Mouse (Mus musculus) embryonic facial prominence, embryonic 12.5 days (tissue): ENCODE measurements around the gene Nt5c2. TPM values are rescaled to one million over a fixed set of nuclear protein-coding genes. Genes with fewer than 3 reads are reported as not detected.
A peak's percentile ranks its signal among the peaks of the same experiment; 100 is the strongest.

Experiments used
- ATAC-seq: fragments of 200-750 bp; cut with Nextera tagmentation; 2 replicates; pipeline ENCODE4 v1.8.0; 2017; ENCODE audit not compliant: insufficient number of reproducible peaks, insufficient read depth, low FRiP score, low TSS enrichment
- H3K27ac ChIP-seq: fragments of 300-500 bp; sonication (generic); 2 replicates; pipeline ENCODE4 v1.5.1; 2016; ENCODE audit warnings: mild to moderate bottlenecking
- H3K27me3 ChIP-seq: fragments of 300-500 bp; sonication (generic); 2 replicates; pipeline ENCODE4 v1.6.1; 2016; ENCODE audit warnings: mild to moderate bottlenecking, moderate library complexity
- H3K36me3 ChIP-seq: fragments of 300-500 bp; sonication (generic); 2 replicates; pipeline ENCODE4 v1.6.1; 2016; ENCODE audit warnings: mild to moderate bottlenecking
- H3K4me1 ChIP-seq: fragments of 300-500 bp; sonication (generic); 2 replicates; pipeline ENCODE4 v1.6.1; 2016
- H3K4me2 ChIP-seq: fragments of 300-500 bp; sonication (generic); replicated peaks from 2 replicates; pipeline ENCODE4 v1.6.1; 2016; ENCODE audit warnings: mild to moderate bottlenecking, moderate library complexity
- H3K4me3 ChIP-seq: fragments of 300-500 bp; sonication (generic); 2 replicates; pipeline ENCODE4 v1.5.1; 2016; ENCODE audit warnings: mild to moderate bottlenecking
- H3K9ac ChIP-seq: fragments of 300-500 bp; sonication (generic); 2 replicates; pipeline ENCODE4 v1.6.1; 2016; ENCODE audit warnings: mild to moderate bottlenecking, moderate library complexity
- H3K9me3 ChIP-seq: fragments of 300-500 bp; sonication (generic); 2 replicates; pipeline ENCODE4 v1.6.1; 2016; ENCODE audit warnings: mild to moderate bottlenecking, moderate library complexity
- WGBS: fragments of 180-500 bp; shearing (Covaris S2); methylation state at CpG from one replicate; pipeline ENCODE4 v1.1.7; 2016; 5-methylcytosine and 5-hydroxymethylcytosine counted together
- polyA plus RNA-seq: library from polyadenylated mRNA; unstranded; fragments of >200 nt; fragmentation: Nextera tagmentation; extraction: Ambion mirVana; gene quantifications from 2 replicates; pipeline ENCODE4 v1.2.1, GENCODE M21; 2016

Gene Nt5c2
- polyA plus RNA-seq, 1 experiment from 2014 or later, result 75.2 TPM

DNA sequence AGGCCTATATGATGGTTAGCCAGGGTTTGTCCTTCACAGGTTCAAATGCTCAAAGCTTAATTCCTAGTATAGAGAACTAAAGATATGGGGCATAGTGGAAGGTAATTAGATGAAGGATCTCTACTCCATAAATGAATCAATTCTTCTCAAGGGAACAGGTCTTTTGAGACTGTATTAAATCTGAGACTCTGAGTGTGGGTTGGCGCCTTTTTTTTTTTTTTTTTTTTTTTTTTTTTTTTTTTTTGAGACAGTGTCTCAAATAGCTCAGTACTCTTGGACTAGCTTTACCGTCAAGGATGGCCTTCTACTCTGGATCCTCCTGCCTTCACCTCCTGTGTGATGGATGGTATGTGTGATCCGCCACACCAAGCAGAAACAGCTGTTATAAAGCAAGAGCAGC lies 21.6 kb upstream of the Nt5c2 start:
- Histone ChIP-seq H3K4me2 (no peak overlapping the region), H3K27me3 (no peaks in the 10 kb centered on the region), H3K4me3 (no peak overlapping the region), H3K36me3 (peaks cover 71% of the 10 kb centered on the region), H3K9ac (no peak overlapping the region), H3K4me1 (no peaks in the 10 kb centered on the region), H3K27ac (no peak overlapping the region), H3K9me3 (no peaks in the 10 kb centered on the region)
- ATAC-seq, result no peak
- 92% methylated on average over 3 of the region's 3 CpGs for WGBS

- Histone ChIP-seq H3K9me3 (no peaks in the 10 kb centered on the region), H3K4me3 (no peak overlapping the region), H3K9ac (no peak overlapping the region), H3K27me3 (no peaks in the 10 kb centered on the region), H3K36me3 (peaks cover 57% of the 10 kb centered on the region), H3K4me2 (no peak overlapping the region), H3K4me1 (no peaks in the 10 kb centered on the region), H3K27ac (no peak overlapping the region)
- WGBS, result 88% methylated on average over 4 of the region's 4 CpGs
- no peak for ATAC-seq
Observed at GRCm38 (mm10) chr19:47034916-47035315, 20.0 kb upstream of the Nt5c2 start.

- Histone ChIP-seq H3K4me1 (no peaks in the 10 kb centered on the region), H3K27me3 (no peaks in the 10 kb centered on the region), H3K27ac (no peak overlapping the region), H3K36me3 (peaks cover 32% of the 10 kb centered on the region), H3K4me3 (no peak overlapping the region), H3K9ac (no peak overlapping the region), H3K9me3 (no peaks in the 10 kb centered on the region), H3K4me2 (no peak overlapping the region)
- whole genome bisulfite sequencing, result 90% methylated on average over 6 of the region's 6 CpGs
- no peak for ATAC-seq
Observed at GRCm38 (mm10) chr19:47031770-47032169, 16.8 kb upstream of the Nt5c2 start.

DNA sequence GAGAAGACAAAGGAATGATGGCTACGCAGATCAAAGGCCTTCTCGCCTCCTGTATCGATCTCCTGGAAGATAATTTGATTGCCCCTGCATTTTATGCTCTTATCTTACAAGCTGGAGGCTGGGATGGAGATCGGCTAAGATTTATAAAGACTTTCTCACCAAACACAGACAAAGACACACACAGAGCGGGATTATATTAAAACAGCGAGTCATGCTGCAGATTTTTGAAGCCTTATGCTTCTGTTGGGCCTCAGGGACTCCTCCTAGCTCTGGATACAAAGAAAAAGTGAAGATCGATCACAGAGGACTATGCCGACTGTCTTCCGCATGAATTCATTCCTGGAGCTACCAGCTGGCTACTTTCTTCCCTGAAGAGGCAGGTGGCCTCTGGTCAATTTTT lies 14.8 kb upstream of the Nt5c2 start:
- Histone ChIP-seq H3K4me2 (no peak overlapping the region), H3K4me1 (no peaks in the 10 kb centered on the region), H3K9me3 (no peaks in the 10 kb centered on the region), H3K27ac (no peak overlapping the region), H3K4me3 (no peak overlapping the region), H3K9ac (no peak overlapping the region), H3K27me3 (no peaks in the 10 kb centered on the region), H3K36me3 (peaks cover 20% of the 10 kb centered on the region)
- ATAC-seq, result no peak
- WGBS, result 79% methylated on average over 9 of the region's 9 CpGs

GRCm38 (mm10) chr19:47026513-47026912 lies 11.6 kb upstream of the Nt5c2 start:
- WGBS, result 86% methylated on average over 4 of the region's 4 CpGs
- Histone ChIP-seq H3K9me3 (no peaks in the 10 kb centered on the region), H3K27me3 (no peaks in the 10 kb centered on the region), H3K9ac (no peak overlapping the region), H3K4me1 (no peaks in the 10 kb centered on the region), H3K27ac (no peak overlapping the region), H3K4me3 (no peak overlapping the region), H3K36me3 (no peaks in the 10 kb centered on the region), H3K4me2 (no peak overlapping the region)
- no peak for ATAC-seq

DNA sequence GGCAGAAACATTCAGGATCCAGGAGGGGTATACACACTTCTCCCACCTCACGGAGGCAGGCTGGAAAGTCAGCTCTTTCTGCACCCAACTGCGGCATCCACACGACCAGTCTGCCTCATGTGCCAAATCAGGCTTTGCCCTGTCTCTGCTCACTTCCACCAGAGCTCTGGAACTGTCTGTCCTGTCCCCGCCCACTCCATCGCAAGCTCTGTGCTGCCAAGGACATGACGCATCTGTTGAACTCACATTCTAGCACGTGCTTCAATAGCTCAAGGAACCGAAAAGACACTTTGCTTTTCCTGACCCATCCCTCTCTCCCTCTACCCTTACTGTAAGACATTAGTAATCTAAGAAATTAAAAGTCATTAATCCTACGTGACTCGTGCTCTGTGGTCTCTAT lies 10.0 kb upstream of the Nt5c2 start:
- Histone ChIP-seq H3K9ac (no peak overlapping the region), H3K27me3 (no peaks in the 10 kb centered on the region), H3K4me1 (no peaks in the 10 kb centered on the region), H3K27ac (no peak overlapping the region), H3K36me3 (no peaks in the 10 kb centered on the region), H3K9me3 (no peaks in the 10 kb centered on the region), H3K4me2 (no peak overlapping the region), H3K4me3 (no peak overlapping the region)
- no peak for ATAC-seq
- WGBS, result 81% methylated on average over 10 of the region's 10 CpGs

GRCm38 (mm10) chr19:47023546-47023945 lies 8.6 kb upstream of the Nt5c2 start:
- WGBS, result 86% methylated on average over 13 of the region's 13 CpGs
- Histone ChIP-seq H3K27ac (no peak overlapping the region), H3K27me3 (0 out of 2 replicates have a peak, but pooled peaks cover 4% of the 10 kb centered on the region), H3K36me3 (no peaks in the 10 kb centered on the region), H3K4me3 (no peak overlapping the region), H3K9me3 (no peaks in the 10 kb centered on the region), H3K4me2 (no peak overlapping the region), H3K9ac (no peak overlapping the region), H3K4me1 (0 out of 2 replicates have a peak, but pooled peaks cover 3% of the 10 kb centered on the region)
- no peak for ATAC-seq

GRCm38 (mm10) chr19:47022709-47023108 lies 7.8 kb upstream of the Nt5c2 start:
- H3K4me3 ChIP-seq, result no peak overlapping the region
- H3K4me2 ChIP-seq, result no peak overlapping the region
- H3K27me3 ChIP-seq, result peaks cover 12% of the 10 kb centered on the region
- no peak overlapping the region for H3K27ac ChIP-seq
- H3K36me3 ChIP-seq, result no peaks in the 10 kb centered on the region
- no peak for ATAC-seq
- 81% methylated on average over 4 of the region's 4 CpGs for WGBS
- no peak overlapping the region for H3K9ac ChIP-seq
- H3K9me3 ChIP-seq, result no peaks in the 10 kb centered on the region
- H3K4me1 ChIP-seq, result 0 out of 2 replicates have a peak, but pooled peaks cover 3% of the 10 kb centered on the region

GRCm38 (mm10) chr19:47019326-47019725 lies 4.4 kb upstream of the Nt5c2 start:
- peaks cover 39% of the 10 kb centered on the region for H3K27me3 ChIP-seq
- H3K9me3 ChIP-seq, result no peaks in the 10 kb centered on the region
- WGBS, result 20% methylated on average over 6 of the region's 6 CpGs
- H3K4me2 ChIP-seq, result 0 out of 2 replicates have a peak overlapping the region, but pooled peaks have one; percentile 19
- H3K4me3 ChIP-seq, result no peak overlapping the region
- 0 out of 2 replicates have a peak overlapping the region, but pooled peaks have one; percentile 11 for H3K27ac ChIP-seq
- 0 out of 2 replicates have a peak, but pooled peaks have one; percentile 23 for ATAC-seq
- H3K36me3 ChIP-seq, result no peaks in the 10 kb centered on the region
- H3K9ac ChIP-seq, result no peak overlapping the region
- peaks cover 14% of the 10 kb centered on the region for H3K4me1 ChIP-seq

DNA sequence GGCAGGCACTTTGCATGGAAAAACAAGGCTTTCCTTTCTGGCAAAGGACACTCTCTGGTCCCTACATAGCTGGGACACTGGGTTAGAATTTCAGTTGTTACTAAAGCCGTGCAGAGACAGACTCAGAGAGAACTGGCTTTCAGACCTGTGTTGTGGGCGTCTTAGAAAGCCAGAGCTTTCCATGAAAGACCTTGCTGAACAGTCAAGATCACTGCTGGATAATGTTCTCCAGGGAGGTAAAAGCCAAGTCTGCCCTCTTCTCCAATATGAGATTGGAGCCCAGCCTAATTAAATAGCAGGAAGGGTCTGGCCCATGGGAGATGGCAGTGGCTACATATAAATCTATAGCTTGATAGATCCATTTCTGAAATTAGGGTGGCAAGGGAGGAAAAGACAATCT lies 3.4 kb upstream of the Nt5c2 start:
- Histone ChIP-seq H3K27ac (no peak overlapping the region), H3K27me3 (peaks cover 49% of the 10 kb centered on the region), H3K4me3 (no peak overlapping the region)

GRCm38 (mm10) chr19:47017831-47018230 lies 2.9 kb upstream of the Nt5c2 start:
- Histone ChIP-seq H3K36me3 (no peaks in the 10 kb centered on the region), H3K4me1 (peaks cover 19% of the 10 kb centered on the region), H3K4me3 (no peak overlapping the region), H3K27ac (no peak overlapping the region), H3K9ac (no peak overlapping the region), H3K27me3 (peaks cover 54% of the 10 kb centered on the region), H3K9me3 (no peaks in the 10 kb centered on the region), H3K4me2 (0 out of 2 replicates have a peak overlapping the region, but pooled peaks have one; percentile 16)
- WGBS, result 7% methylated on average over 3 of the region's 3 CpGs
- no peak for ATAC-seq

More for the DNA sequence above, 3.4 kb upstream of the Nt5c2 start:
- Histone ChIP-seq H3K9me3 (no peaks in the 10 kb centered on the region), H3K36me3 (no peaks in the 10 kb centered on the region), H3K4me1 (peaks cover 19% of the 10 kb centered on the region), H3K4me2 (0 out of 2 replicates have a peak overlapping the region, but pooled peaks have one; percentile 16), H3K9ac (no peak overlapping the region)
- ATAC-seq, result no peak
- 33% methylated on average over 2 of the region's 2 CpGs for WGBS

DNA sequence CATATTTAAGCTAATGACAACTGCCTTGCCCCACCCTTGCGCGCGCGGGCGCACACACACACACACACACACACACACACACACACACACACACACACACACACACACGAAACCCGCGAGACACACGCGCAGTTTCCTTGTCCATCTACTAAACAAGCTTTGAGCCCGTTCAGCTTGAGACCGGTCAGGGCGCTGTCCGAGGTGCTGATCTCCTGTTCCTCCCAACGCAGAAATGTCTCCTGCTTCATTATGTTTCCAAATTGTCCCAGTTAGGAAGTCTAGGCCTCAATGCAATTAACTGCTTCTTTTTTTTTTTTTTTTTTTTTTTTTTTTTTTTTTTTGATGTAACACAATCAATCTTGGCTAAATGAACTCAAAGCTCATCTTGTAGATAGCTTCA lies 1.5 kb upstream of the Nt5c2 start:
- Histone ChIP-seq H3K4me3 (0 out of 2 replicates have a peak overlapping the region, but pooled peaks have one; percentile 15), H3K36me3 (no peaks in the 10 kb centered on the region), H3K4me2 (no peak overlapping the region), H3K27me3 (peaks cover 65% of the 10 kb centered on the region), H3K9me3 (no peaks in the 10 kb centered on the region), H3K27ac (no peak overlapping the region), H3K4me1 (peaks cover 19% of the 10 kb centered on the region), H3K9ac (no peak overlapping the region)
- under 1% methylated on average over 15 of the region's 15 CpGs for WGBS
- no peak for ATAC-seq
